Mouse (Mus musculus) heart, embryonic 14.5 days (tissue): ENCODE measurements around the gene Nos3. TPM values are rescaled to one million over a fixed set of nuclear protein-coding genes. Genes with fewer than 3 reads are reported as not detected.
A peak's percentile ranks its signal among the peaks of the same experiment; 100 is the strongest.

Experiments
- ATAC-seq: fragments of 200-750 bp; cut with Nextera tagmentation; 2 replicates; pipeline ENCODE4 v1.8.0; 2017; ENCODE audit warnings: low read depth, moderate TSS enrichment; ENCODE audit not compliant: insufficient number of reproducible peaks, insufficient read depth, low FRiP score
- H3K27ac ChIP-seq, 2 experiments: fragments of 200-500 bp in 1 of 2; fragments of 300-500 bp in 1 of 2; sonication (generic) in 1 of 2; replicated peaks in 1 of 2; 2 replicates each; pipeline ENCODE4 v1.5.1; 2012 to 2014; ENCODE audit warnings: low read depth in 2 of 2, low read length in 2 of 2, control low read depth in 1 of 2, mild to moderate bottlenecking in 1 of 2, mixed read lengths in 1 of 2; ENCODE audit not compliant: control insufficient read depth in 1 of 2, insufficient read depth in 1 of 2
- H3K27me3 ChIP-seq: fragments of 300-500 bp; sonication (generic); 2 replicates; pipeline ENCODE4 v1.6.1; 2014; ENCODE audit warnings: mild to moderate bottlenecking, low read length, control low read depth; ENCODE audit not compliant: control insufficient read depth, insufficient read depth
- H3K36me3 ChIP-seq: fragments of 300-500 bp; sonication (generic); 2 replicates; pipeline ENCODE4 v1.6.1; 2014; ENCODE audit warnings: mild to moderate bottlenecking, control low read depth, low read length, mixed read lengths; ENCODE audit not compliant: control insufficient read depth, insufficient read depth
- H3K4me1 ChIP-seq, 2 experiments: fragments of 200-500 bp in 1 of 2; fragments of 300-500 bp in 1 of 2; sonication (generic) in 1 of 2; 2 replicates each; pipeline ENCODE4 v1.6.1; 2012 to 2014; ENCODE audit warnings: low read length in 2 of 2, control low read depth in 1 of 2, mixed read lengths in 1 of 2; ENCODE audit not compliant: control insufficient read depth in 2 of 2, insufficient read depth in 2 of 2
- H3K4me2 ChIP-seq: fragments of 300-500 bp; sonication (generic); 2 replicates; pipeline ENCODE4 v1.6.1; 2014; ENCODE audit warnings: mild to moderate bottlenecking, low read length
- H3K4me3 ChIP-seq, 2 experiments: fragments of 200-500 bp in 1 of 2; fragments of 300-500 bp in 1 of 2; sonication (generic) in 1 of 2; 2 replicates each; pipeline ENCODE4 v1.5.1; 2012 to 2014; ENCODE audit warnings: low read length in 2 of 2, mild to moderate bottlenecking in 2 of 2, control low read depth in 1 of 2, low read depth in 1 of 2, moderate library complexity in 1 of 2; ENCODE audit not compliant: control insufficient read depth in 1 of 2, insufficient read depth in 1 of 2
- H3K9ac ChIP-seq: fragments of 300-500 bp; sonication (generic); 2 replicates; pipeline ENCODE4 v1.6.1; 2014; ENCODE audit warnings: mild to moderate bottlenecking, low read length
- H3K9me3 ChIP-seq: fragments of 300-500 bp; sonication (generic); 2 replicates; pipeline ENCODE4 v1.6.1; 2016; ENCODE audit warnings: low read length, control low read depth; ENCODE audit not compliant: control insufficient read depth
- WGBS: fragments of 180-500 bp; shearing (Covaris S2); extraction: QIAGEN DNeasy Blood & Tissue Kit; methylation state at CpG from one replicate; pipeline ENCODE4 v1.1.7; 2014; 5-methylcytosine and 5-hydroxymethylcytosine counted together
- polyA plus RNA-seq: library from polyadenylated mRNA; unstranded; fragments of >200 nt; fragmentation: Nextera tagmentation; extraction: Ambion mirVana; gene quantifications from 2 replicates; pipeline ENCODE4 v1.2.1, GENCODE M21; 2014

Nos3 gene
- polyA plus RNA-seq, 1 experiment from 2014 or later, result 27.7 TPM

GRCm38 (mm10) chr5:24351701-24352171 is 12.9 kb upstream of the Nos3 start:
- peak overlapping the region; percentile 94 for H3K4me2 ChIP-seq
- no peaks in the 10 kb centered on the region for H3K27me3 ChIP-seq
- H3K9me3 ChIP-seq, result no peaks in the 10 kb centered on the region
- H3K4me1 ChIP-seq, result peaks cover 38 to 50% of the 10 kb centered on the region in 2 experiments
- peak overlapping the region; percentile 96 to 99 for H3K27ac ChIP-seq
- ATAC-seq, result peak; percentile 75
- H3K36me3 ChIP-seq, result peaks cover 14% of the 10 kb centered on the region
- H3K4me3 ChIP-seq, result peak overlapping the region; percentile 79 to 86
- 1% methylated on average over 35 of the region's 41 CpGs for WGBS
- H3K9ac ChIP-seq, result peak overlapping the region; percentile 99

- WGBS, result 1% methylated on average over 24 of the region's 24 CpGs
- H3K9ac ChIP-seq, result peak overlapping the region; percentile 99
- H3K36me3 ChIP-seq, result peaks cover 7% of the 10 kb centered on the region
- peaks cover 38 to 49% of the 10 kb centered on the region in 2 experiments for H3K4me1 ChIP-seq
- peak overlapping the region; percentile 94 for H3K4me2 ChIP-seq
- peak overlapping the region; percentile 59 to 86 for H3K4me3 ChIP-seq
- no peaks in the 10 kb centered on the region for H3K9me3 ChIP-seq
- ATAC-seq, result peak; percentile 82
- peak overlapping the region; percentile 96 to 99 for H3K27ac ChIP-seq
- no peaks in the 10 kb centered on the region for H3K27me3 ChIP-seq
Observed at GRCm38 (mm10) chr5:24352251-24352859, 12.3 kb upstream of the Nos3 start.

- H3K4me1 ChIP-seq, result peaks cover 32 to 39% of the 10 kb centered on the region in 2 experiments
- H3K9ac ChIP-seq, result peak overlapping the region; percentile 99
Observed at GRCm38 (mm10) chr5:24353327-24353726, 11.3 kb upstream of the Nos3 start.

GRCm38 (mm10) chr5:24356764-24357163 is 7.8 kb upstream of the Nos3 start:
- H3K27ac ChIP-seq, result no peak overlapping the region
- H3K27me3 ChIP-seq, result no peaks in the 10 kb centered on the region
- H3K4me1 ChIP-seq, result peaks cover 27 to 29% of the 10 kb centered on the region in 2 experiments
- 54% methylated on average over 4 of the region's 4 CpGs for WGBS
- no peaks in the 10 kb centered on the region for H3K36me3 ChIP-seq
- H3K4me2 ChIP-seq, result no peak overlapping the region
- no peak overlapping the region for H3K4me3 ChIP-seq
- no peak for ATAC-seq
- no peaks in the 10 kb centered on the region for H3K9me3 ChIP-seq
- H3K9ac ChIP-seq, result no peak overlapping the region

More at GRCm38 (mm10) chr5:24353327-24353726, 11.3 kb upstream of the Nos3 start:
- H3K9me3 ChIP-seq, result no peaks in the 10 kb centered on the region
- 12% methylated on average over 4 of the region's 4 CpGs for WGBS
- H3K27me3 ChIP-seq, result no peaks in the 10 kb centered on the region
- no peak for ATAC-seq
- peak overlapping the region; percentile 7 to 16; a peak in 3 of 4 replicates for H3K4me3 ChIP-seq
- peak overlapping the region; percentile 89 to 99 for H3K27ac ChIP-seq
- no peaks in the 10 kb centered on the region for H3K36me3 ChIP-seq
- H3K4me2 ChIP-seq, result peak overlapping the region; percentile 94

- no peak overlapping the region for H3K9ac ChIP-seq
- no peaks in the 10 kb centered on the region for H3K27me3 ChIP-seq
- H3K4me2 ChIP-seq, result no peak overlapping the region
- no peak for ATAC-seq
- H3K27ac ChIP-seq, result no peak overlapping the region
- WGBS, result 6% methylated on average over 7 of the region's 7 CpGs
- peaks cover 26 to 27% of the 10 kb centered on the region in 2 experiments for H3K4me1 ChIP-seq
- no peak overlapping the region for H3K4me3 ChIP-seq
- no peaks in the 10 kb centered on the region for H3K36me3 ChIP-seq
- no peaks in the 10 kb centered on the region for H3K9me3 ChIP-seq
Observed at GRCm38 (mm10) chr5:24357461-24357860, 7.1 kb upstream of the Nos3 start.

GRCm38 (mm10) chr5:24360792-24361454 is 3.7 kb upstream of the Nos3 start:
- Histone ChIP-seq H3K4me1 (peaks cover 17 to 21% of the 10 kb centered on the region in 2 experiments; a peak in 3 of 4 replicates), H3K9ac (no peak overlapping the region), H3K4me2 (no peak overlapping the region), H3K9me3 (no peaks in the 10 kb centered on the region), H3K4me3 (no peak overlapping the region), H3K27ac (peak overlapping the region; percentile 38 to 50; a peak in 3 of 4 replicates), H3K27me3 (no peaks in the 10 kb centered on the region), H3K36me3 (no peaks in the 10 kb centered on the region)
- peak; percentile 44 for ATAC-seq
- 2% methylated on average over 7 of the region's 7 CpGs for WGBS

- peaks cover 17 to 21% of the 10 kb centered on the region in 2 experiments; a peak in 3 of 4 replicates for H3K4me1 ChIP-seq
- no peak overlapping the region for H3K9ac ChIP-seq
- WGBS, result 72% methylated on average over 2 of the region's 2 CpGs
- ATAC-seq, result no peak
- no peaks in the 10 kb centered on the region for H3K9me3 ChIP-seq
- no peak overlapping the region for H3K4me3 ChIP-seq
- no peaks in the 10 kb centered on the region for H3K27me3 ChIP-seq
- H3K27ac ChIP-seq, result peak overlapping the region in 1 of 2 experiments; percentile 75; a peak in 1 of 4 replicates
- H3K4me2 ChIP-seq, result no peak overlapping the region
- 0 out of 2 replicates have a peak, but pooled peaks cover 8% of the 10 kb centered on the region for H3K36me3 ChIP-seq
Observed at GRCm38 (mm10) chr5:24363467-24363866, 1.1 kb upstream of the Nos3 start.
